Mouse (Mus musculus): ENCODE measurements around the gene Taar8a. TPM values are rescaled to one million over a fixed set of nuclear protein-coding genes. Genes with fewer than 3 reads are reported as not detected.
"Not testable (repeated sequence)": the region's sequence is repeated elsewhere in the genome, so short reads cannot be mapped to it uniquely, and the experiment has no call there.

Taar8a gene
- polyA plus RNA-seq (2012; rRNA removed), result not detected in 2 replicates

GRCm38 (mm10) chr10:24076200-24076599 lies at the start of gene Taar8a:
Gene Taar8a (plus strand): TSS chr10:24076500.
- DNase-seq; H3K4me3 ChIP-seq (replicated peaks; ENCODE audit: extremely low read depth, low read depth, low read length); H3K4me1 ChIP-seq (ENCODE audit: control insufficient read depth, insufficient read depth, low read length): not testable (repeated sequence)
- WGBS, result 87% methylated on average over 2 of the region's 4 CpGs

GRCm38 (mm10) chr10:24026922-24027321 lies 49.4 kb upstream of the Taar8a start, which contains the start of gene Taar7d:
Gene Taar7d (plus strand): TSS chr10:24027222.
- no peak within 1 kb of the TSS for H3K4me3 ChIP-seq (replicated peaks; ENCODE audit: extremely low read depth, low read depth, low read length)
- H3K4me1 ChIP-seq (ENCODE audit: control insufficient read depth, insufficient read depth, low read length), result no peaks in the 10 kb centered on the region
- TF ChIP-seq POLR2A (IDR thresholded peaks at IDR 0.05; ENCODE audit: borderline replicate concordance, extremely low read depth, low read depth, low read length), result no peak
- no peak for TF ChIP-seq CTCF (IDR thresholded peaks at IDR 0.05; ENCODE audit: insufficient read depth, low read length)
- no peak for DNase-seq

GRCm38 (mm10) chr10:24031347-24031746 lies 45.0 kb upstream of the Taar8a start:
- no peaks in the 10 kb centered on the region for H3K4me1 ChIP-seq (ENCODE audit: control insufficient read depth, insufficient read depth, low read length)
- TF ChIP-seq CTCF (IDR thresholded peaks at IDR 0.05; ENCODE audit: insufficient read depth, low read length) (no peak), POLR2A (IDR thresholded peaks at IDR 0.05; ENCODE audit: borderline replicate concordance, extremely low read depth, low read depth, low read length) (no peak)
- no peak for DNase-seq
- no peak overlapping the region for H3K4me3 ChIP-seq (replicated peaks; ENCODE audit: extremely low read depth, low read depth, low read length)

GRCm38 (mm10) chr10:24037314-24037713 lies 39.0 kb upstream of the Taar8a start, which contains the start of gene Taar7e:
Gene Taar7e (plus strand): TSS chr10:24037614.
- no peak within 1 kb of the TSS for H3K4me3 ChIP-seq (replicated peaks; ENCODE audit: extremely low read depth, low read depth, low read length)
- H3K4me1 ChIP-seq (ENCODE audit: control insufficient read depth, insufficient read depth, low read length), result no peaks in the 10 kb centered on the region
- DNase-seq, result no peak
- TF ChIP-seq POLR2A (IDR thresholded peaks at IDR 0.05; ENCODE audit: borderline replicate concordance, extremely low read depth, low read depth, low read length), result no peak
- TF ChIP-seq CTCF (IDR thresholded peaks at IDR 0.05; ENCODE audit: insufficient read depth, low read length), result no peak
- WGBS, result 86% methylated on average over 2 of the region's 2 CpGs

DNA sequence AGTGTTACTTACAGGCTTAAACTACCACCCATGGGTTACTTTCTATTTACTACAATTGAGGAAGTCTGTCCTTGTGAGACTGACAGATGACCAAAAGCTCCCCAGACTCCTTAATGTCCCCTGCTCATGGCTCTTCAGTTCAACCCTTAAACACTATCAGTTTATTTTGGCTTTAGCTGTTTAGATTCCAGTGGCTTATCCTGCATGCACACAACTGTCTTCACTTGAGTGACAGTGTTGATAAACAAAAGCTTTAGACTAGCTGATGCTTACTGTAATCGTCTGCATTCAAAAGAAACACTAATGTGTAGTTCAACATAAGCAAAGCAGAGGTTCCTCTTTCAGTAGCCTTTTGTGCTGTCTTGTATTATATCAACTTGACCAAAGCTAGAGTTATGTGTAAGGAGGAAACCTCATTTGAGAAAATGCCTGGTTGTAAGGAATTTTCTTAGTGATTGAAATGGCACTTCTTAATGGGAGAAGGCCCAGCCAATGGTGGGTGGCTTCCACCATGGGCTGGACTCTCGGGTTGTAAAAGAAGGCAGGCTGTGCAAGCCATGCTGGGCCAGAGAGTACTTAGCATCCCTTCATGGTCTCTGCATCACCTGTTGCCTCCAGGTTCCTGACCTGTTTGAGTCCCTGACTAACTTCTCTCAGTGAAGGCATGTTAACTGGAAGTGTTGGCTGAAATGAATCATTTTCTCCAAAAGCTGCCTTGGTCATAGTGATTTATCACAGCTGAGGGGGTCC lies 36.0 kb upstream of the Taar8a start:
- TF ChIP-seq CTCF (IDR thresholded peaks at IDR 0.05; ENCODE audit: insufficient read depth, low read length), result no peak
- no peak for TF ChIP-seq POLR2A (IDR thresholded peaks at IDR 0.05; ENCODE audit: borderline replicate concordance, extremely low read depth, low read depth, low read length)
- no peaks in the 10 kb centered on the region for H3K4me1 ChIP-seq (ENCODE audit: control insufficient read depth, insufficient read depth, low read length)
- no peak for DNase-seq
- 44% methylated on average over 2 of the region's 2 CpGs for WGBS
- no peak overlapping the region for H3K4me3 ChIP-seq (replicated peaks; ENCODE audit: extremely low read depth, low read depth, low read length)

DNA sequence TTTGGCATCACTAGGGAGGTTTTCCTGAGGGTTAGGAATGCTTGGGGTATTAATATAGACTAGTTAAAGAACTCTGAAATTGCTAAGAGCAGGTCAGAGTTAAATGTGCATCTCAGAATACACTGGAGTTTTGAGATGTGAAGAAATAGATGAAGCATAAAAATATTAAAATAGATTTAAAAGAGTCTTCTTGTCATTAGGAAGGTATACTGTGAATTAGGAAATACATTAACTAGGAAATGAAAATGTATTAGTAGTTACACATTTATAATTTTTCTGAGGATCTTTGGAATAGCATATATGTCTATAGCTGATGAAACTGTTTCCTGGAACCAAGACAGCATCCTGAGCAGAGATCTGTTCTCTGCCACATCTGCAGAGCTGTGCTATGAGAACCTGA lies 27.1 kb upstream of the Taar8a start, which contains the start of gene Taar7f:
Gene Taar7f (plus strand): TSS at position 301 of the 400 bp plus-strand sequence.
- DNase-seq, result no peak
- Histone ChIP-seq H3K4me1 (ENCODE audit: control insufficient read depth, insufficient read depth, low read length) (no peaks in the 10 kb centered on the region), H3K4me3 (replicated peaks; ENCODE audit: extremely low read depth, low read depth, low read length) (no peak within 1 kb of the TSS)
- TF ChIP-seq CTCF (IDR thresholded peaks at IDR 0.05; ENCODE audit: insufficient read depth, low read length) (no peak), POLR2A (IDR thresholded peaks at IDR 0.05; ENCODE audit: borderline replicate concordance, extremely low read depth, low read depth, low read length) (no peak)

- no peak overlapping the region for H3K4me3 ChIP-seq (replicated peaks; ENCODE audit: extremely low read depth, low read depth, low read length)
- no peaks in the 10 kb centered on the region for H3K4me1 ChIP-seq (ENCODE audit: control insufficient read depth, insufficient read depth, low read length)
- WGBS, result 37% methylated on average over 5 of the region's 5 CpGs
- DNase-seq, result no peak
- TF ChIP-seq POLR2A (IDR thresholded peaks at IDR 0.05; ENCODE audit: borderline replicate concordance, extremely low read depth, low read depth, low read length) (no peak), CTCF (IDR thresholded peaks at IDR 0.05; ENCODE audit: insufficient read depth, low read length) (no peak)
Measured at GRCm38 (mm10) chr10:24052039-24052438, 24.3 kb upstream of the Taar8a start.

GRCm38 (mm10) chr10:24058986-24059385 lies 17.3 kb upstream of the Taar8a start:
- WGBS, result 62% methylated on average over 3 of the region's 3 CpGs
- DNase-seq, result no peak

DNA sequence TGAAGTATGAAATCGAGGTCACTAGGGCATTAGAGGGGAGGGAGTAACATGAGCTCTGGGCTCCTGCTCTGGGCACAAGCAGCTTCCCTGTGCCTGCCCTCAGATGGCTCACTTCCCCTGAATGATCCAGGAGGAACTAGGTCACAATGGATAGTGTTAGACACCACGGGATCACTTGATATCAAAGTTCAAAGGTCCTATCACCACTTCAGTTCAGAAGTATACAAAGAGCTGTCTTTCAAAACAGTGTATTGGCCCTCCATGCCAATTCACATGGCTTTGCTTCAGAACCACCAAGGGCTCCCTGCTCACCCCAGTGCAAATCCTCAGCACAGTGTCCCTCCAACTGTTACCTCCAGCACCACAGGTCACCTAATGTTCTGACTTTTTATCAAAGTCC lies 1.5 kb upstream of the Taar8a start:
- H3K4me1 ChIP-seq (ENCODE audit: control insufficient read depth, insufficient read depth, low read length); H3K4me3 ChIP-seq (replicated peaks; ENCODE audit: extremely low read depth, low read depth, low read length); DNase-seq: not testable (repeated sequence)
- 31% methylated on average over 2 of the region's 2 CpGs for WGBS

More at GRCm38 (mm10) chr10:24058986-24059385, 17.3 kb upstream of the Taar8a start:
- no peak overlapping the region for H3K4me3 ChIP-seq (replicated peaks; ENCODE audit: extremely low read depth, low read depth, low read length)
- no peak for TF ChIP-seq POLR2A (IDR thresholded peaks at IDR 0.05; ENCODE audit: borderline replicate concordance, extremely low read depth, low read depth, low read length)
- no peak for TF ChIP-seq CTCF (IDR thresholded peaks at IDR 0.05; ENCODE audit: insufficient read depth, low read length)
- H3K4me1 ChIP-seq (ENCODE audit: control insufficient read depth, insufficient read depth, low read length), result no peaks in the 10 kb centered on the region

GRCm38 (mm10) chr10:24080166-24080565 lies 3.9 kb downstream of the Taar8a start:
- DNase-seq, result peak; percentile 13
- no peak for TF ChIP-seq CTCF (IDR thresholded peaks at IDR 0.05; ENCODE audit: insufficient read depth, low read length)
- 30% methylated on average over 3 of the region's 3 CpGs for WGBS

More at GRCm38 (mm10) chr10:24080166-24080565, 3.9 kb downstream of the Taar8a start:
- H3K4me1 ChIP-seq (ENCODE audit: control insufficient read depth, insufficient read depth, low read length), result no peaks in the 10 kb centered on the region
- H3K4me3 ChIP-seq (replicated peaks; ENCODE audit: extremely low read depth, low read depth, low read length), result no peak overlapping the region
